Mouse (Mus musculus) ES-E14 (cell line): ENCODE measurements around the gene Zfp526. TPM values are rescaled to one million over a fixed set of nuclear protein-coding genes. Genes with fewer than 3 reads are reported as not detected.

Experiments used
- DNase-seq: peaks from one replicate; pipeline ENCODE4 v3.0.0-alpha.2; 2013; ENCODE audit warnings: low read depth, low spot score
- H3K27ac ChIP-seq: 2 replicates; pipeline ENCODE4 v1.5.1; 2012; ENCODE audit warnings: low read depth, mild to moderate bottlenecking, low read length, moderate library complexity, mixed read lengths; ENCODE audit not compliant: poor library complexity, insufficient read depth, severe bottlenecking
- H3K36me3 ChIP-seq: 2 replicates; pipeline ENCODE4 v1.6.1; 2012; ENCODE audit warnings: mild to moderate bottlenecking, low read length, moderate library complexity, mixed read lengths; ENCODE audit not compliant: control insufficient read depth, poor library complexity, insufficient read depth, severe bottlenecking
- H3K4me1 ChIP-seq, 2 experiments: fragments of 150-350 bp in 1 of 2; sonication (generic) in 1 of 2; 2 replicates each; pipeline ENCODE4 v1.6.1; 2012; ENCODE audit warnings: low read length in 2 of 2, mild to moderate bottlenecking in 1 of 2, mixed read lengths in 1 of 2; ENCODE audit not compliant: control insufficient read depth in 2 of 2, insufficient read depth in 2 of 2, poor library complexity in 1 of 2
- H3K4me3 ChIP-seq, 2 experiments: fragments of 150-350 bp in 1 of 2; sonication (generic) in 1 of 2; 2 replicates each; pipeline ENCODE4 v1.5.1; 2012; ENCODE audit warnings: low read length in 2 of 2, low read depth in 1 of 2, mild to moderate bottlenecking in 1 of 2, mixed read lengths in 1 of 2; ENCODE audit not compliant: insufficient read depth in 1 of 2, poor library complexity in 1 of 2, severe bottlenecking in 1 of 2
- H3K9ac ChIP-seq: 2 replicates; pipeline ENCODE4 v1.6.1; 2012; ENCODE audit warnings: low read depth, mild to moderate bottlenecking, low read length, mixed read lengths; ENCODE audit not compliant: poor library complexity, insufficient read depth, severe bottlenecking
- H3K9me3 ChIP-seq: fragments of 150-350 bp; sonication (generic); 2 replicates; pipeline ENCODE4 v1.6.1; 2012; ENCODE audit warnings: low read depth, mild to moderate bottlenecking, low read length; ENCODE audit not compliant: control insufficient read depth, insufficient read depth
- CHD2 ChIP-seq: IDR thresholded peaks from 2 replicates; pipeline ENCODE4 v1.6.1; 2014; ENCODE audit warnings: mild to moderate bottlenecking, low read depth, low read length, inconsistent platforms
- HCFC1 ChIP-seq: IDR thresholded peaks from 2 replicates; pipeline ENCODE4 v1.6.1; 2012; ENCODE audit warnings: low read length, inconsistent platforms, borderline replicate concordance; ENCODE audit not compliant: insufficient read depth
- MAFK ChIP-seq: IDR thresholded peaks from 2 replicates; pipeline ENCODE4 v1.6.1; 2014; ENCODE audit warnings: mild to moderate bottlenecking, low read depth, low read length, inconsistent platforms; ENCODE audit not compliant: insufficient read depth
- ZC3H11A ChIP-seq: IDR thresholded peaks from 2 replicates; pipeline ENCODE4 v1.6.1; 2012; ENCODE audit warnings: low read depth, mild to moderate bottlenecking, inconsistent platforms, low read length, borderline replicate concordance
- ZNF384 ChIP-seq: IDR thresholded peaks from 2 replicates; pipeline ENCODE4 v1.6.1; 2012; ENCODE audit warnings: low read depth, low read length, inconsistent platforms
- in situ Hi-C, 2 experiments: fragments of 600-800 bp; cut with MboI; formaldehyde crosslinking; loops; one replicate each; pipeline ENCODE4 v1.15.1; 2025; ENCODE audit warnings: low sequenced_read_pairs in 2 of 2, inconsistent platforms in 1 of 2; ENCODE audit not compliant: unreplicated experiment in 2 of 2
- total RNA-seq: library from RNA; depleted of rRNA; stranded (reverse); fragments of 300-350 nt; gene quantifications from 2 replicates; pipeline ENCODE4 v1.2.3, GENCODE M21; 2012; rRNA removed

Gene Zfp526
- 5.0 and 5.2 TPM in 2 replicates for total RNA-seq

DNA sequence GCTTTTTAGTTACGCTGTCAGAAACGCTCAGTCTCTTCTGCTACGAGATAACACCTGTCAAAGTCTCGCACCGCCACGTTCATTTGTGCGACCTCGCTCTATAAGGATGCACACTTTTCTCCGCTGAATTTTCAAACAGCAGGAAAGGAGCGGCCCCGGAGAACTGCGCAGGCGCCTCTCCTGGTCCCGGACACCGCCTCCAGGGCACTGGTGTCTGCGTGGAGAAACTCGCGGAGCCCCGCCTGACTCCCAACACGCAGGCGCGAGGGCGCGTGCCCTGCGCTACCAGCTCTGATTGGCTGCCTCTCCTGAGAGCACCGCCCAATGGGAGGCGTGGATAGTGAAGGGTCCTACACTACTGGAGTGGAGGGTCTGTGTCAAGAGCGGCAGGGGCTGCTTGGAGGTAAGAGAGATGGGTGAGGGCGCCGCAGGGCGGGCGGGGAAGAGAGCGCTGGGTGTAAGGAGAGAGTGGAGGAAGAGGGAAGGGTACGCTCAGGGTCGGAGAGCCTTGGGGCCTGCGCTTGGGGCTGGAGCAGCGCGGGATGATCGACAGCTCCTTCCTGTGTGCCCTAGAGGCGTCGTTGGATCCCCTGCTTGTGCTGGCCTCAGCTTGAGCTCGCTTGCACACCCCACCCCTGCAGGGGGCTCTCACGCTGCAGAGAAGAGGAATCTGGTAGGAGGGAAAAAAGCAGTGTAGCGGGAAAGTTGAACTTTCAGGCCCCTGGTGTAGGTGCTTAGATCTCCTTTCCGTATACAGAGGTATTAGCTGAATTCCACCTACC, at the start of gene Zfp526:
Zfp526 (plus strand) TSS at position 324 of the 782 bp plus-strand sequence.
- H3K27ac ChIP-seq = no peak within 1 kb of the TSS
- in situ Hi-C loops = no loop called here
- TF ChIP-seq MAFK (no peak), CHD2 (peak; percentile 63), HCFC1 (peak; percentile 51; the same call in 1 of the 2 replicates), ZC3H11A (no peak), ZNF384 (no peak)

DNA sequence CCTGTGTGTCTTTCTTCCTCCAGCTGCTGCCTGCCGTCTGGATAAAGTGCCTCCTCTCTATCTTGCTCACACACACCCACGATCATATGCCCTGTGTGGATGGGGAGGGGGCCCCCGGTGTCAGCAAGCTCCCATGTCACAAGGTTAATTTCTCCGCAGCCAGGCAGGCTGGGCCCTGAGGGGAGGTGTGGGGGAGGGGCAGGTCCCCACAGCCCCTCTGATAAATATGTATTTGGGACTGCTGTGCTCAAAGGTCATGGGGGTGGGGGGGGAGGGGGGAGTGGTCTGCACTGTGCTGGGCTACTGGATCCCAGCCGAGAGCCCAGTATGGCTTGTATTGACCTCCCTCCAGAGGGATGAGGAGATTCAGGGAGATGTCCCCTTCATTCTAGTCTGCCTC, 48.6 kb upstream of the Zfp526 start:
- Histone ChIP-seq H3K27ac (no peak overlapping the region), H3K9ac (no peak overlapping the region), H3K36me3 (no peaks in the 10 kb centered on the region), H3K4me1 (peaks cover 2 to 3% of the 10 kb centered on the region in 2 experiments; a peak in 2 of 4 replicates), H3K4me3 (no peak overlapping the region), H3K9me3 (no peaks in the 10 kb centered on the region)
- in situ Hi-C loops = no loop called here
- TF ChIP-seq ZC3H11A (no peak), HCFC1 (no peak), CHD2 (no peak), ZNF384 (no peak), MAFK (no peak)
- DNase-seq = no peak

More for the DNA sequence above, at the start of gene Zfp526:
- peaks cover 2 to 20% of the 10 kb centered on the region in 2 experiments; a peak in 2 of 4 replicates for H3K4me1 ChIP-seq
- peak; percentile 96 for DNase-seq
- H3K9me3 ChIP-seq = no peaks in the 10 kb centered on the region
- H3K4me3 ChIP-seq = peak within 1 kb of the TSS; percentile 81 to 83
- peak within 1 kb of the TSS; percentile 82 for H3K9ac ChIP-seq
- peaks cover 27% of the 10 kb centered on the region for H3K36me3 ChIP-seq

DNA sequence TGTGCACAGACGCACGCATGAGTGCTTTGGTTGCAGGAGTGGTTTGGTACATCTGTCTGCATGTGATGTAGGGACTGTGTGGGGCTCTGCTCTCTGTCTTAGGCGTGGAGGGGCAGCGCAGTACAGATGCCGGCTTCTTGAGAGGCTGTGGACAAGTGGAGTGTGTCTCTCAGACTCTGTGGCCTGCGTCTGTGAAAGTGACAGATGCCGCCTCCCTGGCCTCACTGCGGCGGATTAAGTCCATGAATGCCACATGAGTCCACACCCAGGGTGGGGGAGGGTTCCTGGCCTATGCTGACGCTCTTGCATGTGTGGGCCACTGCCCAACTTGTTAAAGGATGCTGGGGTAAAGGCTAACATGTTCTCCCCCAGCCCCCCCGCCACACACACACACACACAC, 46.9 kb upstream of the Zfp526 start:
- no peak for DNase-seq
- in situ Hi-C loops = no loop called here
- H3K9me3 ChIP-seq = no peaks in the 10 kb centered on the region
- no peaks in the 10 kb centered on the region for H3K36me3 ChIP-seq
- no peak for TF ChIP-seq ZNF384
- TF ChIP-seq HCFC1 = no peak
- TF ChIP-seq ZC3H11A = no peak
- TF ChIP-seq MAFK = no peak
- no peak for TF ChIP-seq CHD2
- H3K27ac ChIP-seq = no peak overlapping the region
- H3K4me1 ChIP-seq = peaks cover 2 to 3% of the 10 kb centered on the region in 2 experiments; a peak in 2 of 4 replicates
- no peak overlapping the region for H3K4me3 ChIP-seq
- H3K9ac ChIP-seq = no peak overlapping the region

DNA sequence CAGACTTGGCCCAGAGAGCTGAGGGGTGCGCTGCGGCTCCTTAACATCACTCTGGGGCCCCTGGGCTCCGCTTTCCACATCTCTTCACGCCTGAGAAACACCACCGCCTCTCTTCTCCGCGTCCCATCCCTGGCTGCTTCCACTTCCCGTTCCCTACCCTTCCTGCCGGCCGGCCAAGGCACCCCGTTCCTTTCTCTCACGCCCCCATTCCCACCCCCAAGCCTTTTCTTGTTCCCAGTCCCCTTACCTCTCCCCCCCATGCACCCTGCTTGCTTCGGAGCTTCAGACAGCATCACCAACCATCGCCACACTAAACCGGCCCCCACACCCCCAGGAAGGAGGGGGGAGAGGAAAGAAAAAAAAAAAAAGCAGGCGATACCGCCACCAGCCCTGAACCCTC, 42.9 kb upstream of the Zfp526 start:
- TF ChIP-seq MAFK (no peak), ZC3H11A (no peak)
- no peak for DNase-seq
- Histone ChIP-seq H3K27ac (no peak overlapping the region), H3K36me3 (no peaks in the 10 kb centered on the region), H3K4me1 (peaks cover 0 to 3% of the 10 kb centered on the region in 2 experiments; a peak in 1 of 4 replicates), H3K4me3 (peak overlapping the region; percentile 77 to 88), H3K9me3 (no peaks in the 10 kb centered on the region), H3K9ac (peak overlapping the region; percentile 40; the same call in 1 of the 2 replicates)
- in situ Hi-C loops = no loop called here
